Mouse (Mus musculus) CH12.LX (cell line): ENCODE measurements around the gene Dad1. TPM values are rescaled to one million over a fixed set of nuclear protein-coding genes. Genes with fewer than 3 reads are reported as not detected.

Source experiments
- DNase-seq: peaks from one replicate; pipeline ENCODE4 v3.0.0-alpha.2; 2013; ENCODE audit errors: extremely low read depth
- H3K27ac ChIP-seq: 2 replicates; pipeline ENCODE4 v1.5.1; 2012; ENCODE audit warnings: low read depth, mild to moderate bottlenecking, control low read depth, moderate library complexity; ENCODE audit not compliant: insufficient read depth
- H3K27me3 ChIP-seq: replicated peaks from 2 replicates; pipeline ENCODE3; 2012; ENCODE audit warnings: inconsistent platforms
- H3K36me3 ChIP-seq, 2 experiments: replicated peaks in 1 of 2; 2 replicates each; pipeline versions ENCODE3 to v1.6.1; 2012; ENCODE audit warnings: inconsistent platforms in 1 of 2, low read length in 1 of 2, mild to moderate bottlenecking in 1 of 2, mixed read lengths in 1 of 2, moderate library complexity in 1 of 2; ENCODE audit not compliant: control insufficient read depth in 1 of 2, insufficient read depth in 1 of 2
- H3K4me1 ChIP-seq, 2 experiments: 2 replicates each; pipeline ENCODE4 v1.6.1; 2012; ENCODE audit warnings: inconsistent platforms in 1 of 2, moderate library complexity in 1 of 2; ENCODE audit not compliant: insufficient read depth in 2 of 2, control insufficient read depth in 1 of 2
- H3K4me2 ChIP-seq: 2 replicates; pipeline ENCODE4 v1.6.1; 2012; ENCODE audit warnings: low read depth, mild to moderate bottlenecking, control low read depth; ENCODE audit not compliant: poor library complexity, insufficient read depth, severe bottlenecking
- H3K4me3 ChIP-seq, 3 experiments: fragments of 150-350 bp in 1 of 3; sonication (generic) in 1 of 3; replicated peaks in 1 of 3; 2 replicates each; pipeline versions ENCODE3 to v1.5.1; 2011 to 2012; ENCODE audit warnings: low read depth in 2 of 3, low read length in 2 of 3, mild to moderate bottlenecking in 2 of 3, moderate library complexity in 2 of 3, control low read depth in 1 of 3, improper control_type of control experiment in 1 of 3, inconsistent platforms in 1 of 3, mixed read lengths in 1 of 3; ENCODE audit not compliant: poor library complexity in 1 of 3
- H3K79me2 ChIP-seq: replicated peaks from 2 replicates; pipeline ENCODE4 v1.6.1; 2012; ENCODE audit warnings: mild to moderate bottlenecking, moderate library complexity; ENCODE audit not compliant: control insufficient read depth, poor library complexity, insufficient read depth, severe bottlenecking; ENCODE audit errors: extremely low read depth
- H3K9ac ChIP-seq: 2 replicates; pipeline ENCODE4 v1.6.1; 2012; ENCODE audit warnings: low read depth, mild to moderate bottlenecking, control low read depth, moderate library complexity; ENCODE audit not compliant: insufficient read depth
- H3K9me3 ChIP-seq: replicated peaks from 2 replicates; pipeline ENCODE3; 2012; ENCODE audit warnings: low read length, inconsistent platforms, mixed read lengths
- BHLHE40 ChIP-seq: IDR thresholded peaks from 2 replicates; pipeline ENCODE4 v1.6.1; 2011; ENCODE audit warnings: mild to moderate bottlenecking, low read depth, low read length, improper control_type of control experiment
- CHD2 ChIP-seq: IDR thresholded peaks from 2 replicates; pipeline ENCODE4 v1.6.1; 2011; ENCODE audit warnings: low read length, improper control_type of control experiment
- E2F4 ChIP-seq: IDR thresholded peaks from 2 replicates; pipeline ENCODE4 v1.6.1; 2011; ENCODE audit warnings: low read depth, low read length, improper control_type of control experiment; ENCODE audit not compliant: insufficient replicate concordance
- ELF1 ChIP-seq: IDR thresholded peaks from 2 replicates; pipeline ENCODE4 v1.6.1; 2014; ENCODE audit warnings: low read depth, mild to moderate bottlenecking, inconsistent platforms, low read length, improper control_type of control experiment
- ETS1 ChIP-seq: conservative IDR thresholded peaks from 2 replicates; pipeline ENCODE4 v1.6.1; 2012; ENCODE audit warnings: low read depth, mild to moderate bottlenecking, inconsistent platforms, low read length, improper control_type of control experiment, moderate library complexity
- HCFC1 ChIP-seq: IDR thresholded peaks from 2 replicates; pipeline ENCODE4 v1.6.1; 2012; ENCODE audit warnings: low read depth, mild to moderate bottlenecking, inconsistent platforms, low read length, improper control_type of control experiment
- IRF4 ChIP-seq: IDR thresholded peaks from 2 replicates; pipeline ENCODE4 v1.6.1; 2014; ENCODE audit warnings: low read depth, mild to moderate bottlenecking, inconsistent platforms, low read length, improper control_type of control experiment
- JUN ChIP-seq: IDR thresholded peaks from 2 replicates; pipeline ENCODE4 v1.6.1; 2011; ENCODE audit warnings: low read depth, mild to moderate bottlenecking, low read length, improper control_type of control experiment, moderate library complexity; ENCODE audit not compliant: insufficient read depth
- KAT2A ChIP-seq: IDR thresholded peaks from 2 replicates; pipeline ENCODE4 v1.6.1; 2012; ENCODE audit warnings: low read length, improper control_type of control experiment, inconsistent platforms; ENCODE audit not compliant: insufficient replicate concordance
- MAFK ChIP-seq: IDR thresholded peaks from 2 replicates; pipeline ENCODE4 v1.6.1; 2011; ENCODE audit warnings: low read length, improper control_type of control experiment; ENCODE audit not compliant: insufficient replicate concordance
- MAX ChIP-seq: IDR thresholded peaks from 2 replicates; pipeline ENCODE4 v1.6.1; 2011; ENCODE audit warnings: low read length, improper control_type of control experiment
- MAZ ChIP-seq: IDR thresholded peaks from 2 replicates; pipeline ENCODE4 v1.6.1; 2012; ENCODE audit warnings: low read depth, mild to moderate bottlenecking, inconsistent platforms, low read length, improper control_type of control experiment, moderate library complexity
- MXI1 ChIP-seq: IDR thresholded peaks from 2 replicates; pipeline ENCODE4 v1.6.1; 2011; ENCODE audit warnings: mild to moderate bottlenecking, low read depth, low read length, improper control_type of control experiment
- MYC ChIP-seq: IDR thresholded peaks from 2 replicates; pipeline ENCODE4 v1.6.1; 2011; ENCODE audit warnings: low read depth, mild to moderate bottlenecking, improper control_type of control experiment, low read length
- NELFE ChIP-seq: IDR thresholded peaks from 2 replicates; pipeline ENCODE4 v1.6.1; 2011; ENCODE audit warnings: low read depth, low read length, improper control_type of control experiment
- PAX5 ChIP-seq: IDR thresholded peaks from 2 replicates; pipeline ENCODE4 v1.6.1; 2012; ENCODE audit warnings: low read length, inconsistent platforms, mixed read lengths
- POLR2A ChIP-seq: IDR thresholded peaks from 2 replicates; pipeline ENCODE4 v1.6.1; 2011; ENCODE audit warnings: low read depth, mild to moderate bottlenecking, improper control_type of control experiment, low read length
- POLR2AphosphoS2 ChIP-seq: IDR thresholded peaks from 2 replicates; pipeline ENCODE4 v1.6.1; 2011; ENCODE audit warnings: low read depth, low read length, improper control_type of control experiment
- RCOR1 ChIP-seq: conservative IDR thresholded peaks from 2 replicates; pipeline ENCODE4 v1.6.1; 2012; ENCODE audit warnings: low read depth, mild to moderate bottlenecking, inconsistent platforms, low read length, improper control_type of control experiment
- SMC3 ChIP-seq: IDR thresholded peaks from 2 replicates; pipeline ENCODE4 v1.6.1; 2011; ENCODE audit warnings: low read depth, low read length, improper control_type of control experiment
- TBP ChIP-seq: conservative IDR thresholded peaks from 2 replicates; pipeline ENCODE4 v1.6.1; 2011; ENCODE audit warnings: low read depth, low read length, improper control_type of control experiment
- TCF12 ChIP-seq: IDR thresholded peaks from 2 replicates; pipeline ENCODE4 v1.6.1; 2014; ENCODE audit warnings: low read depth, mild to moderate bottlenecking, inconsistent platforms, low read length, improper control_type of control experiment
- UBTF ChIP-seq: IDR thresholded peaks from 2 replicates; pipeline ENCODE4 v1.6.1; 2012; ENCODE audit warnings: low read depth, mild to moderate bottlenecking, inconsistent platforms, low read length, improper control_type of control experiment, moderate library complexity
- USF2 ChIP-seq: conservative IDR thresholded peaks from 2 replicates; pipeline ENCODE4 v1.6.1; 2011; ENCODE audit warnings: low read depth, low read length, improper control_type of control experiment
- ZC3H11A ChIP-seq: IDR thresholded peaks from 2 replicates; pipeline ENCODE4 v1.6.1; 2012; ENCODE audit warnings: low read depth, mild to moderate bottlenecking, inconsistent platforms, low read length, improper control_type of control experiment
- ZKSCAN1 ChIP-seq: IDR thresholded peaks from 2 replicates; pipeline ENCODE4 v1.6.1; 2012; ENCODE audit warnings: low read depth, inconsistent platforms, low read length, improper control_type of control experiment, borderline replicate concordance
- ZMIZ1 ChIP-seq: IDR thresholded peaks from 2 replicates; pipeline ENCODE4 v1.6.1; 2012; ENCODE audit warnings: low read depth, mild to moderate bottlenecking, inconsistent platforms, low read length, improper control_type of control experiment
- ZNF384 ChIP-seq: IDR thresholded peaks from 2 replicates; pipeline ENCODE4 v1.6.1; 2012; ENCODE audit warnings: low read depth, low read length, improper control_type of control experiment, inconsistent platforms
- dilution Hi-C: fragments of 300-500 bp; cut with MboI; formaldehyde crosslinking; loops from 2 replicates; pipeline ENCODE4 v1.14.3; 2020; ENCODE audit warnings: low sequenced_read_pairs; ENCODE audit not compliant: extremely low pct_unique_long_range_greater_than_20kb, extremely low pct_ligation_motif_present
- in situ Hi-C: fragments of 300-500 bp; cut with MboI; formaldehyde crosslinking; loops from 3 replicates; pipeline ENCODE4 v1.14.3; 2019; ENCODE audit warnings: low sequenced_read_pairs, low pct_ligation_motif_present, low pct_unique_long_range_greater_than_20kb, mixed read lengths
- polyA plus RNA-seq: library from polyadenylated mRNA; unstranded; fragments of >175 nt; gene quantifications from 2 replicates; pipeline ENCODE4 v1.2.1, GENCODE M21; 2012; ENCODE audit warnings: low read depth; ENCODE audit not compliant: insufficient read length
- total RNA-seq, 2 experiments: library from RNA; depleted of rRNA; stranded (reverse); fragments of 300-350 nt in 1 of 2; fragments of >200 nt in 1 of 2; gene quantifications; 2 replicates each; pipeline ENCODE4 v1.2.3; 2012 to 2014

Dad1 gene
- total and polyA plus RNA-seq, 3 experiments, result 161 to 287 (median 279) TPM

DNA sequence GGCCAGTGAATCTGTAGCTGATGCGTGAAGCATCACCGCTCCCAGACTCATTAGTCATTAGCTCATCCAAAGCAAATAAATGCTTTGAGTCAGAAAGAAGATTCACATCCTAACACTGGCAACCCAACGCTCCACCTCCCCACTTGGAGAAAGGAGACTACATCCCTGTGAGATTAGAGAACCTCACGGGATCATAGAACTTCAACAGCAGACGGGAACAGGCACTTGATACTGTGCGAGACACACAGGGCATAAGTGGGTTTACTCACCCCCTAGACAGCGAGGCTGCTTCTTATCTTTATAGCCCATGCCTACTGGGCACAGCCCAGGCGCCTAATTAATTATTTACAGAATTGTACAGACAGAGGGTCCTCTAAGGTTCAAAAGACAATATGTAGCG, 21.8 kb downstream of the Dad1 start:
- peaks cover 22 to 68% of the 10 kb centered on the region in 2 experiments for H3K4me1 ChIP-seq
- DNase-seq, result peak; percentile 35
- H3K79me2 ChIP-seq, result no peaks in the 10 kb centered on the region
- peak overlapping the region in 1 of 3 experiments; percentile 9 for H3K4me3 ChIP-seq
- H3K27me3 ChIP-seq, result no peaks in the 10 kb centered on the region
- peaks cover 15 to 29% of the 10 kb centered on the region in 2 experiments for H3K36me3 ChIP-seq
- dilution Hi-C loops, result no loop called here
- no peak overlapping the region for H3K9ac ChIP-seq
- TF ChIP-seq POLR2AphosphoS2, result no peak
- 0 out of 2 replicates have a peak, but pooled peaks have one; percentile 19 for TF ChIP-seq BHLHE40
- TF ChIP-seq, all 38 proteins: peak for 1
- Histone ChIP-seq H3K4me2 (no peak overlapping the region), H3K27ac (peak overlapping the region; percentile 60), H3K9me3 (no peaks in the 10 kb centered on the region)
- in situ Hi-C loops, result loop anchor here (5.0 to 10.0 kb wide), 2 partner anchors 203 to 415 kb away; partner anchors contain the start of gene Mmp14

DNA sequence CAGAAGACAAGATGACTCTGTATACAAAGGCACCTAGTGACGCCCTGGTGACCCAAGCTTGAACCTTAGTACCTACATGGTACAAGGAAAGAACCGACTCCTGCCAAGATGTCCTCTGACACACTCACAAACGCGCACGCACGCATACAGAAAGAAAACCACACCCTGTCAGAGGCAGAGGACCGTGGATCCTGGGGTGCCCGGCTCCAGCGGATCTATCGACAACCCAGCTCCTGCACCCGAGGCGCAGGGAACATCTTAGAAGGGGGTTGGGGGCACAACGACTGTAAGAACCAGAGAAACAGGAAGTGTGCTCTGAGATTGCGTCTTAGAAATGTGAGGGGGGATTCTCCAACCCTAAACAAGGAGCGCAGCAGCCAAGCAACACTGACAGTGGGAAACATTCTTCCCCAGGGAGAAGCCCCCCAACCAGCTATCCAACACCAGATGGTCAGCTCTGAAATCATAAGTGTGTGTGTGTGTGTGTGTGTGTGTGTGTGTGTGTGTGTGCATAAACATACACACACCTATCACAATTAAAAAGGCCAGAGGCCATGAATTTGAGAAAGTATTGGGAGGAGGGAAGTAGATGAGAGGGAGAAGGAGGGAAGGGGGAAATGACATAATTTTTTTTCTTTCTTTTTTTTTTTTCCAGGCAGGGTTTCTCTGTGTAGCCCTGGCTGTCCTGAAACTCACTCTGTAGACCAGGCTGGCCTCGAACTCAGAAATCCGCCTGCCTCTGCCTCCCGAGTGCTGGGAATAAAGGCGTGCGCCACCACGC, 22.5 kb downstream of the Dad1 start:
- H3K4me2 ChIP-seq, result peak overlapping the region; percentile 68
- in situ Hi-C loops (loop anchor here (5.0 to 10.0 kb wide), 2 partner anchors 203 to 416 kb away; partner anchors contain the start of gene Mmp14), dilution Hi-C loops (no loop called here)
- peak overlapping the region; percentile 12 to 53 (median 28) for H3K4me3 ChIP-seq
- H3K36me3 ChIP-seq, result peaks cover 12 to 23% of the 10 kb centered on the region in 2 experiments
- peak overlapping the region; percentile 86 for H3K27ac ChIP-seq
- TF ChIP-seq MYC, result no peak
- peak; percentile 48; the same call in 1 of the 2 replicates for TF ChIP-seq ETS1
- peak; percentile 77 for TF ChIP-seq ELF1
- TF ChIP-seq MXI1, result no peak
- no peak for TF ChIP-seq UBTF
- no peak for TF ChIP-seq ZKSCAN1
- TF ChIP-seq ZC3H11A, result no peak
- TF ChIP-seq NELFE, result no peak
- no peak for TF ChIP-seq RCOR1
- TF ChIP-seq TCF12, result peak; percentile 38; the same call in 1 of the 2 replicates
- TF ChIP-seq CHD2, result peak; percentile 14; the same call in 1 of the 2 replicates
- no peak for TF ChIP-seq SMC3
- TF ChIP-seq ZNF384, result peak; percentile 58
- peak; percentile 36; the same call in 1 of the 2 replicates for TF ChIP-seq POLR2A
- TF ChIP-seq TBP, result 0 out of 2 replicates have a peak, but pooled peaks have one; percentile 20
- no peak for TF ChIP-seq PAX5
- no peak for TF ChIP-seq KAT2A
- TF ChIP-seq E2F4, result no peak
- no peak; the same call in 1 of the 2 replicates for TF ChIP-seq IRF4
- TF ChIP-seq MAX, result no peak
- TF ChIP-seq HCFC1, result peak; percentile 23; the same call in 1 of the 2 replicates
- no peak for TF ChIP-seq USF2
- TF ChIP-seq MAFK, result no peak; the same call in 1 of the 2 replicates
- TF ChIP-seq ZMIZ1, result no peak
- no peak for TF ChIP-seq JUN
- TF ChIP-seq MAZ, result no peak; the same call in 1 of the 2 replicates
- TF ChIP-seq BHLHE40, result peak; percentile 55
- H3K4me1 ChIP-seq, result peaks cover 25 to 76% of the 10 kb centered on the region in 2 experiments
- peak overlapping the region; percentile 18 for H3K9ac ChIP-seq
- DNase-seq, result peak; percentile 67
- H3K9me3 ChIP-seq, result no peaks in the 10 kb centered on the region
- no peaks in the 10 kb centered on the region for H3K27me3 ChIP-seq
- H3K79me2 ChIP-seq, result no peaks in the 10 kb centered on the region
